In genomic region chr7:5020000-5020681, GRCm38 (mm10) we compare ENCODE assay signal across 8 mouse cellular contexts. TPM values are rescaled to one million over a fixed set of nuclear protein-coding genes. Genes with fewer than 3 reads are reported as not detected.
DNase-seq lines count a peak whose midpoint lies in the region; ATAC-seq lines count a peak whose summit lies in the region.

Gene Zfp865, plus strand, starts transcription at chr7:5020376.
Gene Ccdc106, plus strand, starts transcription at chr7:5020553.

- peak within 1 kb of the TSS; percentile 94 for H3K4me3 ChIP-seq in forebrain, embryonic 10.5 days
- H3K4me3 ChIP-seq in heart, embryonic 16.5 days (ENCODE audit: low read length), result peak within 1 kb of the TSS; percentile 81
- peak within 1 kb of the TSS; percentile 81 for H3K4me3 ChIP-seq in liver, embryonic 15.5 days (replicated peaks)
- peak within 1 kb of the TSS; percentile 87 for H3K4me3 ChIP-seq in neural tube, embryonic 12.5 days

- peak within 1 kb of the TSS; percentile 96 for H3K9ac ChIP-seq in heart, embryonic 16.5 days (ENCODE audit: low read length)
- peak within 1 kb of the TSS; percentile 94 for H3K9ac ChIP-seq in liver, embryonic 15.5 days
- peak within 1 kb of the TSS; percentile 95 for H3K9ac ChIP-seq in neural tube, embryonic 12.5 days

- peak; percentile 87 for ATAC-seq in heart, embryonic 16.5 days (replicated peaks; ENCODE audit: extremely low read depth, insufficient read depth, low FRiP score)
- ATAC-seq in liver, embryonic 15.5 days (ENCODE audit: insufficient read depth), result peak; percentile 86
- peak; percentile 80 for ATAC-seq in neural tube, embryonic 12.5 days (ENCODE audit: low FRiP score, low read depth)

- peaks cover 34% of the 10 kb centered on the region for H3K4me1 ChIP-seq in forebrain, embryonic 10.5 days
- peaks cover 17% of the 10 kb centered on the region for H3K4me1 ChIP-seq in heart, embryonic 16.5 days (ENCODE audit: control insufficient read depth, insufficient read depth, low read length)
- H3K4me1 ChIP-seq in liver, embryonic 15.5 days (replicated peaks), result peaks cover 45% of the 10 kb centered on the region
- H3K4me1 ChIP-seq in neural tube, embryonic 12.5 days, result peaks cover 10% of the 10 kb centered on the region

- peaks cover 16% of the 10 kb centered on the region; the same call in 1 of the 2 replicates for H3K9me3 ChIP-seq in forebrain, embryonic 10.5 days
- 0 out of 2 replicates have a peak, but pooled peaks cover 2% of the 10 kb centered on the region for H3K9me3 ChIP-seq in heart, embryonic 16.5 days (replicated peaks; ENCODE audit: control insufficient read depth, low read length)
- no peaks in the 10 kb centered on the region for H3K9me3 ChIP-seq in liver, embryonic 15.5 days (replicated peaks)
- H3K9me3 ChIP-seq in neural tube, embryonic 12.5 days, result no peaks in the 10 kb centered on the region

- H3K27me3 ChIP-seq in forebrain, embryonic 10.5 days (ENCODE audit: poor library complexity, severe bottlenecking), result no peaks in the 10 kb centered on the region
- H3K27me3 ChIP-seq in heart, embryonic 16.5 days (ENCODE audit: control insufficient read depth, insufficient read depth, low read length), result no peaks in the 10 kb centered on the region
- no peaks in the 10 kb centered on the region for H3K27me3 ChIP-seq in liver, embryonic 15.5 days
- no peaks in the 10 kb centered on the region for H3K27me3 ChIP-seq in neural tube, embryonic 12.5 days (replicated peaks)

- peaks cover 52% of the 10 kb centered on the region for H3K36me3 ChIP-seq in forebrain, embryonic 10.5 days (replicated peaks)
- H3K36me3 ChIP-seq in heart, embryonic 16.5 days (ENCODE audit: control insufficient read depth, insufficient read depth), result peaks cover 16% of the 10 kb centered on the region
- H3K36me3 ChIP-seq in liver, embryonic 15.5 days (replicated peaks), result peaks cover 41% of the 10 kb centered on the region
- H3K36me3 ChIP-seq in neural tube, embryonic 12.5 days, result peaks cover 28% of the 10 kb centered on the region

- H3K27ac ChIP-seq in forebrain, embryonic 10.5 days, result peak within 1 kb of the TSS; percentile 98
- peak within 1 kb of the TSS; percentile 97 for H3K27ac ChIP-seq in heart, embryonic 16.5 days (ENCODE audit: low read length)
- H3K27ac ChIP-seq in liver, embryonic 15.5 days (replicated peaks), result peak within 1 kb of the TSS; percentile 94
- peak within 1 kb of the TSS; percentile 83 for H3K27ac ChIP-seq in neural tube, embryonic 12.5 days

- H3K4me2 ChIP-seq in heart, embryonic 16.5 days (ENCODE audit: low read depth, low read length), result peak within 1 kb of the TSS; percentile 87
- peak within 1 kb of the TSS; percentile 78 for H3K4me2 ChIP-seq in liver, embryonic 15.5 days
- H3K4me2 ChIP-seq in neural tube, embryonic 12.5 days (replicated peaks), result peak within 1 kb of the TSS; percentile 83

- under 1% methylated on average over 47 of the region's 49 CpGs for WGBS in forebrain, embryonic 10.5 days
- WGBS in heart, embryonic 16.5 days, result under 1% methylated on average over 40 of the region's 49 CpGs
- under 1% methylated on average over 49 of the region's 49 CpGs for WGBS in liver, embryonic 15.5 days (ENCODE audit: insufficient replicate concordance)
- under 1% methylated on average over 49 of the region's 49 CpGs for WGBS in neural tube, embryonic 12.5 days

- peak; percentile 98 to 99 for DNase-seq in CD8-positive naive resting alpha-beta T cell, adult 2 months (ENCODE audit: low read depth in 2 of 2, low spot score in 2 of 2)
- DNase-seq in c-Kit-positive CD71-negative TER-119-negative erythroid progenitor cells, embryonic 14.5 days (ENCODE audit: low read depth), result peak; percentile 98
- DNase-seq in forebrain, embryonic 10.5 days (ENCODE audit: extremely low spot score, low spot score), result peak; percentile 99
- DNase-seq in kidney, postnatal 36 days, result peak; percentile 99 to 100
- DNase-seq in telencephalon, adult 2 months (ENCODE audit: low read depth, low spot score), result peak; percentile 99

RNA-seq across cellular contexts. Expression of gene Zfp865, which starts in this region (rescaled TPM):
- 5.1 and 5.7 TPM in 2 replicates for polyA plus RNA-seq in forebrain, embryonic 10.5 days (2016; fragmentation: Nextera tagmentation; extraction: Ambion mirVana)
- 3.9 and 4.0 TPM in 2 replicates for polyA plus RNA-seq in heart, embryonic 16.5 days (2015; fragmentation: Nextera tagmentation; extraction: Ambion mirVana)
- 1.3 and 1.5 TPM in 2 replicates for polyA plus RNA-seq in liver, embryonic 15.5 days (2015; fragmentation: Nextera tagmentation; extraction: Ambion mirVana)
- polyA plus RNA-seq in neural tube, embryonic 12.5 days (2016; fragmentation: Nextera tagmentation; extraction: Ambion mirVana), result 6.6 and 6.9 TPM in 2 replicates

RNA-seq across cellular contexts. Expression of gene Ccdc106, which starts in this region (rescaled TPM):
- polyA plus RNA-seq in forebrain, embryonic 10.5 days (2016; fragmentation: Nextera tagmentation; extraction: Ambion mirVana), result 4.7 and 6.6 TPM in 2 replicates
- 1.5 and 2.3 TPM in 2 replicates for polyA plus RNA-seq in heart, embryonic 16.5 days (2015; fragmentation: Nextera tagmentation; extraction: Ambion mirVana)
- 0.28 and 0.40 TPM in 2 replicates for polyA plus RNA-seq in liver, embryonic 15.5 days (2015; fragmentation: Nextera tagmentation; extraction: Ambion mirVana)
- polyA plus RNA-seq in neural tube, embryonic 12.5 days (2016; fragmentation: Nextera tagmentation; extraction: Ambion mirVana), result 14.3 and 17.0 TPM in 2 replicates

Comparison
In these comparisons a context has a peak if more than half of its experiments do, and no peak if none do; other contexts are left out.
1. Peak in every context shown above with its lines: DNase-seq, ATAC-seq, H3K4me3 ChIP-seq and H3K27ac ChIP-seq.